Mouse (Mus musculus) neural tube, embryonic 13.5 days (tissue): ENCODE results near the gene Anln. TPM values are rescaled to one million over a fixed set of nuclear protein-coding genes. Genes with fewer than 3 reads are reported as not detected.

ENCODE experiments used
- ATAC-seq: fragments of 200-750 bp; cut with Nextera tagmentation; 2 replicates; pipeline ENCODE4 v1.8.0; 2017; ENCODE audit warnings: low read depth, mild to moderate bottlenecking, moderate TSS enrichment, moderate library complexity
- H3K27ac ChIP-seq: fragments of 300-500 bp; sonication (generic); replicated peaks from 2 replicates; pipeline ENCODE4 v1.5.1; 2015; ENCODE audit warnings: moderate library complexity, mild to moderate bottlenecking, inconsistent platforms
- H3K27me3 ChIP-seq: fragments of 300-500 bp; sonication (generic); 2 replicates; pipeline ENCODE4 v1.6.1; 2015; ENCODE audit warnings: mild to moderate bottlenecking, inconsistent platforms
- H3K36me3 ChIP-seq: fragments of 300-500 bp; sonication (generic); 2 replicates; pipeline ENCODE4 v1.6.1; 2015; ENCODE audit warnings: mild to moderate bottlenecking, inconsistent platforms
- H3K4me1 ChIP-seq: fragments of 300-500 bp; sonication (generic); replicated peaks from 2 replicates; pipeline ENCODE4 v1.6.1; 2015; ENCODE audit warnings: inconsistent platforms
- H3K4me2 ChIP-seq: fragments of 300-500 bp; sonication (generic); 2 replicates; pipeline ENCODE4 v1.6.1; 2015; ENCODE audit warnings: inconsistent platforms, mild to moderate bottlenecking, moderate library complexity
- H3K4me3 ChIP-seq: fragments of 300-500 bp; sonication (generic); 2 replicates; pipeline ENCODE4 v1.5.1; 2015; ENCODE audit warnings: mild to moderate bottlenecking, inconsistent platforms
- H3K9ac ChIP-seq: fragments of 300-500 bp; sonication (generic); 2 replicates; pipeline ENCODE4 v1.6.1; 2015; ENCODE audit warnings: moderate library complexity, mild to moderate bottlenecking, inconsistent platforms
- H3K9me3 ChIP-seq: fragments of 300-500 bp; sonication (generic); 2 replicates; pipeline ENCODE4 v1.6.1; 2016; ENCODE audit warnings: inconsistent platforms
- WGBS: fragments of 180-500 bp; shearing (Covaris S2); methylation state at CpG from one replicate; pipeline ENCODE4 v1.1.7; 2015; 5-methylcytosine and 5-hydroxymethylcytosine counted together
- polyA plus RNA-seq: library from polyadenylated mRNA; unstranded; fragments of >200 nt; fragmentation: Nextera tagmentation; extraction: Ambion mirVana; gene quantifications from 2 replicates; pipeline ENCODE4 v1.2.1, GENCODE M21; 2015

Gene Anln
- 8.1 and 9.8 TPM in 2 replicates for polyA plus RNA-seq

GRCm38 (mm10) chr9:22389021-22389476, at the start of gene Anln:
Gene Anln, minus strand, starts transcription at chr9:22389188.
- peak within 1 kb of the TSS; percentile 81 for H3K27ac ChIP-seq
- H3K4me2 ChIP-seq: peak within 1 kb of the TSS; percentile 97
- peak within 1 kb of the TSS; percentile 86 for H3K9ac ChIP-seq
- ATAC-seq: peak; percentile 97
- H3K4me3 ChIP-seq: peak within 1 kb of the TSS; percentile 77
- H3K9me3 ChIP-seq: no peaks in the 10 kb centered on the region
- H3K36me3 ChIP-seq: no peaks in the 10 kb centered on the region
- under 1% methylated on average over 44 of the region's 44 CpGs for WGBS
- peaks cover 19% of the 10 kb centered on the region for H3K4me1 ChIP-seq
- H3K27me3 ChIP-seq: no peaks in the 10 kb centered on the region

- Histone ChIP-seq H3K27me3 (no peaks in the 10 kb centered on the region), H3K36me3 (no peaks in the 10 kb centered on the region), H3K4me3 (no peak overlapping the region), H3K9me3 (no peaks in the 10 kb centered on the region), H3K27ac (no peak overlapping the region), H3K9ac (no peak overlapping the region), H3K4me1 (0 out of 2 replicates have a peak, but pooled peaks cover 3% of the 10 kb centered on the region), H3K4me2 (no peak overlapping the region)
- WGBS: 96% methylated on average over 2 of the region's 2 CpGs
- ATAC-seq: no peak
These were observed 45.1 kb upstream of the Anln start for GRCm38 (mm10) chr9:22434101-22434500.

GRCm38 (mm10) chr9:22433221-22433620, 44.2 kb upstream of the Anln start:
- Histone ChIP-seq H3K36me3 (no peaks in the 10 kb centered on the region), H3K4me1 (0 out of 2 replicates have a peak, but pooled peaks cover 3% of the 10 kb centered on the region), H3K9ac (no peak overlapping the region), H3K9me3 (no peaks in the 10 kb centered on the region), H3K27ac (no peak overlapping the region), H3K27me3 (no peaks in the 10 kb centered on the region), H3K4me2 (no peak overlapping the region), H3K4me3 (no peak overlapping the region)
- 86% methylated on average over 2 of the region's 2 CpGs for WGBS
- ATAC-seq: no peak

- Histone ChIP-seq H3K4me1 (0 out of 2 replicates have a peak, but pooled peaks cover 3% of the 10 kb centered on the region), H3K4me3 (no peak overlapping the region), H3K27ac (no peak overlapping the region), H3K27me3 (no peaks in the 10 kb centered on the region), H3K9ac (no peak overlapping the region), H3K36me3 (no peaks in the 10 kb centered on the region), H3K4me2 (no peak overlapping the region), H3K9me3 (no peaks in the 10 kb centered on the region)
- no peak for ATAC-seq
- WGBS: 32% methylated on average over 5 of the region's 5 CpGs
These were observed 41.4 kb upstream of the Anln start for GRCm38 (mm10) chr9:22430315-22430840.

DNA sequence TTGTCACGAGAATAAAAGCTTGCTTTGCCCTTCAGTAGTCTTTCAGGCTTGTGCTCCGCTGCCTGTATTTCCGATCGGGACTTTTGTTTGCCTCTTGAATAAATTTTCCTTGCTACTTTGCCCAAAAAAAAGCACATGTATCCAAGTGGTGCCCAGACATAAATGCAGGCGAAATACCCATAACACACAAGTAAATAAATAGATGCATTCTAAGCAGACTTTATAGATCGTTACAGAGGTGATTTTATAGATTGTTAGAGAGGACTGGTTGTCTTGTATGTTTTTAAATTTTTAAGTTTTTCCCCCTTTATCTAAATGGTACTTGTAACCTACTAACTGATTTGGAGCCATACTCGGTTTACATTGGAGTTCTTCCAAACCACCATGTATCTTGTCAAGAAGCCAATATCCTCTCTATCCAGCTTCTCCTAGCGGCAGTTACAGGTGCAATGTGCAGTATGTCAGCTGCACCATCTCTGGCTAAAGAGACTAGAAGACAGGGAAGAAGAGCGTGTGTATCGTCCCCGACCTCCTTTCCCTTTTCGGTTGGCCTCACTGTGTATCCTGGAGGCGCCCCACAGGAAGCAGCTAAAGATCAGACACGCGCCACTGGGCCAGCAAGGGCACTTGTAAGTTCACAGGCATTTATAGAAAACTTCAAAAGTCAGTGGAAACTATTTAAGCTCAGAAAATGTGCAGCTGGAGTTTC, 40.7 kb upstream of the Anln start:
- WGBS: 73% methylated on average over 15 of the region's 15 CpGs
- H3K4me2 ChIP-seq: no peak overlapping the region
- no peaks in the 10 kb centered on the region for H3K9me3 ChIP-seq
- H3K36me3 ChIP-seq: no peaks in the 10 kb centered on the region
- 0 out of 2 replicates have a peak, but pooled peaks cover 3% of the 10 kb centered on the region for H3K4me1 ChIP-seq
- H3K27ac ChIP-seq: no peak overlapping the region
- H3K27me3 ChIP-seq: no peaks in the 10 kb centered on the region
- no peak overlapping the region for H3K9ac ChIP-seq
- no peak for ATAC-seq
- H3K4me3 ChIP-seq: no peak overlapping the region

DNA sequence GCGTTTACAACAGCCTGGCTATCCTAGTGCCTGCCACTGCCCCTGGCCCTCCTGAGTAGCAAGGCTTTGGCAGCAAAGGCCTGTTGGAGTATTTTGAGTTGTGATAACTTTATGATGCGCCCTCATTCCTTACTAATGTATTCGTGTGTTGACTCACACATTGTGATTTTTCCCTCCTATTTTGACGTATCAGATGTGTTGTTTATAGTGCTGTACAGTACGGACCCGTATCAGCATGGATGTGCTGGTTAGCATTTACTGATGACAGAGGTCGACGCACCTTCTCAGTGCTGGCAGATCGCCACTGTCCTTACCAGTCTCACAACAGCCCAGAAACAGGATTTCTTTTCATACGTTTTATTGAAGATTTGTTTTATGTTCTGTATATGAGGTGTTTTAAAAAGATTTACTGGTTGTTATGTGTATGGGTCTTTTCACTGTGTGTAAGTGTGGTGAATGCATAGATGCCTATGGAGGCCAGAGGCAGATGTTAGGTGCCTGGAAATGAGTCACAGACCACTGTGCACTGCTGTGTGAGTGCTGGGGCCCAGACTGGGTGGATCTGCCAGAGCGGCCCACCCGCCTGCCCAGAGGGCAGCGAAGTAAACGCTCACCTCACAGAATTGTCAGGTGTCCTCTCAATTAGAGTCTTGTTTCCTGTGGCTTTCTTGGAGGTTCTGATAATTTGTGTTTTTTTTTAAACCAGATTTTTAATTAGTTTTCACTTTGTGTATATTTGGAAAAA, 39.9 kb upstream of the Anln start:
- WGBS: 82% methylated on average over 14 of the region's 14 CpGs
- Histone ChIP-seq H3K27me3 (no peaks in the 10 kb centered on the region), H3K27ac (no peak overlapping the region), H3K9me3 (no peaks in the 10 kb centered on the region), H3K4me1 (0 out of 2 replicates have a peak, but pooled peaks cover 3% of the 10 kb centered on the region), H3K4me2 (no peak overlapping the region), H3K9ac (no peak overlapping the region), H3K36me3 (no peaks in the 10 kb centered on the region), H3K4me3 (no peak overlapping the region)
- no peak for ATAC-seq

DNA sequence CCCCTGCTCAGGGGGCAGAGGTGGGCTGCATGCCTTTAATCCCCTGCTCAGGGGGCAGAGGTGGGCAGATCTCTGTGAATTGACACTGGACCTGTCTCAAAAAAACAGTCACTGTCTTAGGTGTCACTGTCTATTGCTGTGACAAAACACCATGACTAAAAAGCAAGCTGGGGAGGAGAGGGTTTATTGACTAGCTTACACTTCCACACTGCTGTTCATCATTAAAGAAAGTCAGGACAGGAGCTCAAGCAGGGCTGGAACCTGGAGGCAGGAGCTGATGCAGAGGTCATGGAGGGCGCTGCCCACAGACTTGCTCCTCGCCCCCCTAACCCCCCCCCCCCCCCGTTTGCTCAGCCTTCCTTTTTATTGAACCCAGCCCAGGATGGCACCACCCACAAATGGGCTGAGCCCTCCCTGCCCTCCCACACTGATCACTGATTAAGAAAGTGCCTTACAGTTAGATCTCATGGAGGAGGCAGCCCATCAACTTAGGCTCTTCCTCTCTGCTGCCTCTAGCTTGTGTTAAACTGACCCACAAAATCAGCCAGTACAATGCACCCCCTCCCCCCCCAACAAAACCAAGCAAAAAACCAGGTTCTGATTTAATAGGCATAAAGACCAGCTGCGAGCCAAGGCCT, 39.2 kb upstream of the Anln start:
- no peak overlapping the region for H3K4me2 ChIP-seq
- no peak overlapping the region for H3K4me3 ChIP-seq
- H3K9me3 ChIP-seq: no peaks in the 10 kb centered on the region
- no peaks in the 10 kb centered on the region for H3K36me3 ChIP-seq
- no peak for ATAC-seq
- 0 out of 2 replicates have a peak, but pooled peaks cover 3% of the 10 kb centered on the region for H3K4me1 ChIP-seq
- 21% methylated on average over 2 of the region's 4 CpGs for WGBS
- H3K27ac ChIP-seq: no peak overlapping the region
- H3K27me3 ChIP-seq: no peaks in the 10 kb centered on the region
- no peak overlapping the region for H3K9ac ChIP-seq

- Histone ChIP-seq H3K9me3 (no peaks in the 10 kb centered on the region), H3K27ac (no peak overlapping the region), H3K4me2 (no peak overlapping the region), H3K9ac (no peak overlapping the region), H3K27me3 (no peaks in the 10 kb centered on the region), H3K4me3 (no peak overlapping the region), H3K36me3 (no peaks in the 10 kb centered on the region), H3K4me1 (0 out of 2 replicates have a peak, but pooled peaks cover under 1% of the 10 kb centered on the region)
- ATAC-seq: no peak
- WGBS: 97% methylated on average over 4 of the region's 4 CpGs
These were observed 35.7 kb upstream of the Anln start for GRCm38 (mm10) chr9:22424719-22425118.

DNA sequence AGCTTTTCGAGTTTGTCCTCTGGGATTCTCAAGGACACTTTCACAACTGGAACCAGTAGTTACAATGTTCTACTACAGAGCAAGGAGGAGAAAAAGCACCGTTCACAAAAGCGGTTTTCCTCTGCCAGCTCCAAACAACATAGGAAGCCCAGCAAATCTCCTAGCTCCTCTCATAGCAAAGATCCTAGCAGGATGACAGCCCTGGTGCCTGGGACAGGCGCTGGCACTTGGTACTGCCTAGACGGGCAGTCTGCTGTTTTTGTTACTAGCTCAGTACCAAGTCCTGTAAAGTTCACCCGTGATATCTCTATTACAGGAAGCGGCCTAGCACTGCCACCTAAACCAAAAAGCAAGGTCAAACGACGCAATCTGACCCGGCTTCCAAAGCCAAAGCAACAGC, 35.2 kb upstream of the Anln start:
- no peaks in the 10 kb centered on the region for H3K36me3 ChIP-seq
- H3K27ac ChIP-seq: no peak overlapping the region
- H3K9me3 ChIP-seq: no peaks in the 10 kb centered on the region
- no peak overlapping the region for H3K4me2 ChIP-seq
- H3K9ac ChIP-seq: no peak overlapping the region
- H3K4me1 ChIP-seq: no peaks in the 10 kb centered on the region
- WGBS: 83% methylated on average over 10 of the region's 10 CpGs
- H3K4me3 ChIP-seq: no peak overlapping the region
- ATAC-seq: no peak
- H3K27me3 ChIP-seq: no peaks in the 10 kb centered on the region

GRCm38 (mm10) chr9:22423507-22423906, 34.5 kb upstream of the Anln start:
- Histone ChIP-seq H3K27ac (no peak overlapping the region), H3K9ac (no peak overlapping the region), H3K4me2 (no peak overlapping the region), H3K4me1 (no peaks in the 10 kb centered on the region), H3K4me3 (no peak overlapping the region), H3K36me3 (no peaks in the 10 kb centered on the region), H3K27me3 (no peaks in the 10 kb centered on the region), H3K9me3 (no peaks in the 10 kb centered on the region)
- no peak for ATAC-seq
- WGBS: 78% methylated on average over 1 of the region's 1 CpGs

- no peak for ATAC-seq
- no peaks in the 10 kb centered on the region for H3K9me3 ChIP-seq
- H3K36me3 ChIP-seq: no peaks in the 10 kb centered on the region
- no peak overlapping the region for H3K4me3 ChIP-seq
- no peaks in the 10 kb centered on the region for H3K4me1 ChIP-seq
- H3K27me3 ChIP-seq: no peaks in the 10 kb centered on the region
- 55% methylated on average over 1 of the region's 1 CpGs for WGBS
- H3K27ac ChIP-seq: no peak overlapping the region
- no peak overlapping the region for H3K9ac ChIP-seq
- H3K4me2 ChIP-seq: no peak overlapping the region
These were observed 33.6 kb upstream of the Anln start for GRCm38 (mm10) chr9:22422559-22422958.

- H3K36me3 ChIP-seq: no peaks in the 10 kb centered on the region
- H3K4me2 ChIP-seq: no peak overlapping the region
- H3K27ac ChIP-seq: no peak overlapping the region
- H3K4me1 ChIP-seq: no peaks in the 10 kb centered on the region
- no peak for ATAC-seq
- no peaks in the 10 kb centered on the region for H3K9me3 ChIP-seq
- WGBS: 30% methylated on average over 7 of the region's 7 CpGs
- no peak overlapping the region for H3K4me3 ChIP-seq
- H3K9ac ChIP-seq: no peak overlapping the region
- no peaks in the 10 kb centered on the region for H3K27me3 ChIP-seq
These were observed 31.5 kb upstream of the Anln start for GRCm38 (mm10) chr9:22420491-22420890.
